Mouse (Mus musculus): Measurements from ENCODE around the gene Atrnl1. TPM values are rescaled to one million over a fixed set of nuclear protein-coding genes. Genes with fewer than 3 reads are reported as not detected.

Atrnl1 gene
- total RNA-seq, 2 experiments from 2014 or later, result 24.4 to 26.6 TPM

GRCm38 (mm10) chr19:58065001-58065314 is 454.1 kb downstream of the Atrnl1 start:
- no peak for DNase-seq (ENCODE audit: low spot score in 2 of 2)

- no peak for DNase-seq (ENCODE audit: low spot score in 2 of 2)
Measured at GRCm38 (mm10) chr19:58065514-58065913, 454.7 kb downstream of the Atrnl1 start.

DNA sequence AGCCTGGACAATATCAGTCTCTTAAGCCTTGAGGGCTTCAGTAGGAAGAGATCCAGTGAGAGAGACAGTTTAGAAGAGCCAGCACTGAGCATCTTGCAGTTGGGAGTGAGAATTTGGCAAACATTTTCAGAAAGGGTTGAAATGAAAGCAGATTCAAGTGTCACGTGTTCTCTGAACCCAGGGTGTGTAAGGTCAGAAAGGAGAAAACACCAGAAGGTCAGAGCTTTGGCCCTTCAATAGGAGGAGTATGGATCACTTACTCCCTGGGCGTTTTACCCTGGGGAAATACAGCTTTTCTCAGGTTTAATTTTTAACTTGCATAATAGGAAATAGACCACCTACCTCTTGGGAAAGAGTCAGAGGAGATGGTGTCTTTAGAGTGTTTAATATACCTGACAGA is 457.3 kb downstream of the Atrnl1 start:
- DNase-seq (ENCODE audit: low spot score in 2 of 2), result no peak

DNA sequence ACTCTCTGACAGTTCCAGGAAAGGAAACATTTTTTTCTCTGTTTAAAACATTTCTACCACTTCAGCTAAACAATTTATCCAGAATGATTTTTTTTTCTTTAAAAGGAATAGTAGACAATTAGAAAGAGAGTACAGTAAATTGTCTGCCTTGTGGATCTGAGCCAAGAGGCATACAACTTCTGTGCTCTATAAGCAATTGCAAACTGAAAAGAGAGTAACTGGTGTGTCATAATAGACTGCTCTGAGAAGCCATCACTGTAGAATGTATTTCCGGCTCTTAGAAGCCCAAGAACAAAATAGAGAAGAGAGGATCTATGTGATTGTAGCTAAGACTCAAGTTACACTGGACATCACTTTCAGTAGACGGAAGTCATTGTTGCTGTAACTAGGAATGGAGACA is 458.1 kb downstream of the Atrnl1 start:
- no peak for DNase-seq (ENCODE audit: low spot score in 2 of 2)

DNA sequence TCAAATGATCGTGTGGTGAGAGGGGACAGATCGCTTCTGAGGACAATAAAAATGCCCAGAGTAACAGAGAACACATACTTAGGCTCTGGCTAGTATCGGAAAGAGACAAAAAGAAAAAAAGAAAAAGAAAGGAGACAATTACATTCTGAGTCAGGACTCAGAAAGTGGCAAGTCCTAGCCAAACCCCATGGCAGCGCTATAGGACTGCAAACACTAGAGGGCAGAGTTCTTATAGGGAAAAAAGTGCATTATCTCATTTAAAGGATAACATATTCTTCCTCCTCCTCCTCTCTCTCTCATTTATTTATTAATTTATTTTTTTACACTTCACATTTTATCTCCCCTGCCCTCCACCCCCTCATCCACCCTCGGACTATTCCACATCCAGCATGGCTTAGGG is 461.6 kb downstream of the Atrnl1 start:
- DNase-seq (ENCODE audit: low spot score in 2 of 2), result no peak

DNA sequence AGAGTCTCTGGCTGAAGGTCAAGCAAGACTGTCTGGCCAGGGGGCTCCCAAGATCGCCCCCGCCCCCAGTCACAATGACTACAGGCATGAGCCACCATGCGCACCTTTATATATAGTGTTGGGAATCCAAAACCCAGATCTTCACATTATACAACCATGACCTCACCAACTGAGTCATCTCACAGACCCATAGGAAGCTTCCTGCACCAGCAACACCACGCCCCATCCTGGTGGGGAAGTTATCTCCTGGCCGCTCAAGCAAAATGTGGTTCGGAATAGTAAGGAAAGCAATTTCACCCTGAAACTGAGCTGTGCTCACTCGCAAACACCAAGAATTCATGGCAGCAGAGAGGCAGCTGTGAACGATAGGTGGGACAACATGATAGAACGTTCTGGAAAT is 462.0 kb downstream of the Atrnl1 start:
- DNase-seq (ENCODE audit: low spot score in 2 of 2), result no peak

- DNase-seq (ENCODE audit: low spot score in 2 of 2), result no peak
Measured at GRCm38 (mm10) chr19:58075252-58075651, 464.4 kb downstream of the Atrnl1 start.

GRCm38 (mm10) chr19:58076961-58077371 is 466.1 kb downstream of the Atrnl1 start:
- DNase-seq (ENCODE audit: low spot score in 2 of 2), result no peak

- no peak for DNase-seq (ENCODE audit: low spot score in 2 of 2)
Measured at GRCm38 (mm10) chr19:58077529-58078070, 466.8 kb downstream of the Atrnl1 start.

- DNase-seq (ENCODE audit: low spot score in 2 of 2), result no peak
Measured at GRCm38 (mm10) chr19:58080168-58080567, 469.3 kb downstream of the Atrnl1 start.

DNA sequence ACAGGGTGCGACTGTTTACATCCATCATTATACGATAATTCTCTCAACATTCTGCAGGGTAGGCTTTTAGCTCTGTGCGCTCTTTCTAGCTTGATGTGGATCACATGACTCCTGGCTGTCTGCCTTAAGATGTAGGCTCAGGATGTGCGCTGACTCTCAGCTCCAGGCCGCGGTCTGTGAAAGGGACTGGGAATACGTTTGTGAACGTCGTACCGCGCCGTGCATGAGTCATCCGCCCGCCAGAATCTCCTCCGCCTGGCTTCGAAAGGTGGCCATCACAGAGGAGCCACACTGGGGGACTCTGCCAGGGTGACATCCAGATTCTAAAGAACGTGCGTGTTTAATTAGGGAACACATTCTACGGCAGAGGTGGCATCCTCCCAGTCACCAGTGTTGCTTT is 471.9 kb downstream of the Atrnl1 start:
- DNase-seq (ENCODE audit: low spot score in 2 of 2), result no peak

- no peak for DNase-seq (ENCODE audit: low spot score in 2 of 2)
Measured at GRCm38 (mm10) chr19:58084826-58085225, 474.0 kb downstream of the Atrnl1 start.

- DNase-seq (ENCODE audit: low spot score in 2 of 2), result no peak
Measured at GRCm38 (mm10) chr19:58086734-58087133, 475.9 kb downstream of the Atrnl1 start.

GRCm38 (mm10) chr19:58087901-58088300 is 477.1 kb downstream of the Atrnl1 start:
- no peak for DNase-seq (ENCODE audit: low spot score in 2 of 2)

DNA sequence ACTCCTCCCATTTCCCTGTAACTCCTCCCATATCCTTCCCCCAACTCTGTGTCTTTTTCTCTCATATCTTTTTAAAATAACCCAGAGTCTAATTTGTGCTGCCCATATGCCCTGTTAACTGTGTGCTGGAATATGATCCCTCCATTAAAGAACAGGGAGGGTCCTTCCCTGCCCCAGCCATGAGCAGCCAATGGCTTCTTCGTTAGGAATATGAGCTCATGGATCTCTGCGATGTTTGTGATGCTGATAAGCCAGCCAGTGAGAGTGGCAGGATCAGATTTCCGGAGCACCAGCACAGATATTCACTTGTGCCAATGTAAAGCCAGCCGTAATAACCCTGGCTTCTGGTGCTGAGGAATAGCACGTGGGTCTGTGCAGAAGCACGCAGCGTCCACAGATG is 477.6 kb downstream of the Atrnl1 start:
- DNase-seq (ENCODE audit: low spot score in 2 of 2), result no peak

DNA sequence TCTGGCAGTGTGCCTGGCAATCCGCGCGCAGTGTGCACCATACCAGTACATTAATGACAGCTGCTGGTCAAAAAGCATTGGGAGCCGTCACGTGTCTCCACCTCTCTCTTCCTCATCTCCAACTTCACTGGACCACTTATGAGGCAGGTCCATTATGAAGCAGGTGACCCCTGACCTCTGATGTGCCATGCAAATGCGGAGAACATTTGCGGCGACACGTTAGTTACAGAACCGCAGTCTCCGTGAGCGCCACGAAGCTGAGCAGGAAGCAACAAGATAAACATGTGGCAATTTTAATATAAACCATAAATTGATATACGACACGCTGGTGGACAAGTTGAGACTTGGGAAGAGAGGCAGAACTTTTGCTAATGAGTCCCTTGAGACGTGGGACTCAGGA is 481.1 kb downstream of the Atrnl1 start:
- no peak for DNase-seq (ENCODE audit: low spot score in 2 of 2)

DNA sequence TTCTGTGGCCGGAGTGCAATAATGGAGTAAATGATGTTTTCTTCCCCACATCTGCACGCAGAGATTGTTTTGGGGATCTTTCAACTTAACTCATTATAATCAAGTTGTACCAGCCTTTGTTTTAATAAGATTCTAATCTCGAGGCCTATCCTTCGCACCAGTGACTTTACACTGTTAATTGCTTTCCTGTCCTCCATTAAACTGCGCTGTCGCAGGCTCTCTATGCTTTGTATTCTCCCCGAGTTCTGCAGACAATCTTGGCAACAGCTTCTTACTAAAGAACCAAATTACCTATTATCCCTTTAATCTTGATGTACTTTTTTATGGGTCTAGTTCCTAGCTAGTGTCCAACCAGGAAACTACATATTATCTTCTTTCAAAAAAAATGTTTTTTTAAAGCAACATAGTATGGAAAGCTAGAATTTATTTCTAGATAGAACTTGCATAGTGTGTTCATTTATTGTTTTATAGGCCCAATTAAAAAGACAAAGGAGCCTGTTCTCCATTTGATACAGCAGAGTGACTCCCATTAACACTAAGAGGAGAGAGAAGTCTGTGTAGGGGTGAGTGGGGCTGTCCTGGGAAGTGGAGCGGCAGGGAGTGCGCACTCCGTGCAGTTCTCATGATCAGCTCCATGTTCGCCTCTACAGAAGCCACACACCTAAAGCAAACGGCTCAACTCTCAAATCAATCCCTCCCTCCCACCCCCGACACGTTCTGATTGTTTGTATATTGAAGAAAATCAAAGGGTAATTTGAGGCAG is 484.1 kb downstream of the Atrnl1 start:
- DNase-seq (ENCODE audit: low spot score in 2 of 2), result no peak

GRCm38 (mm10) chr19:58095776-58096175 is 484.9 kb downstream of the Atrnl1 start:
- DNase-seq (ENCODE audit: low spot score in 2 of 2), result no peak

GRCm38 (mm10) chr19:58097195-58097594 is 486.4 kb downstream of the Atrnl1 start:
- no peak for DNase-seq (ENCODE audit: low spot score in 2 of 2)

DNA sequence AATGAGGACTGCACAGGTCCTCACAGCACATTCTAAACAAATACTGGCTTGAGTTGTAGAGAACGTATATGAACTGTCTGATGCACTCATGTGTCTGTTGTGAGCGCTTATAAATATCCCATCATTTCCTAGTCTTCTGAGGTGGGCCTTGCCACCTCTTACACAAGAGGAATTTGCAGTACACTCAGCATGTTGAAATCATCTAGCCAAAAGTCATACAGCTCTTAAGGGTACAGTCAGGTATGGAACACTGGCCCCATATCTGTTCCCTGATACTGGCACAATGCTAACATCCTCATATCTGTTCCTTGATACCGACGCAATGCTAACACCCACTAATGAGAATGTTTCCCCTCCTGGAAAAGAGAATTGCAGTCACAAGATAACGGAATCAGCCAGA is 488.7 kb downstream of the Atrnl1 start:
- DNase-seq (ENCODE audit: low spot score in 2 of 2), result no peak

DNA sequence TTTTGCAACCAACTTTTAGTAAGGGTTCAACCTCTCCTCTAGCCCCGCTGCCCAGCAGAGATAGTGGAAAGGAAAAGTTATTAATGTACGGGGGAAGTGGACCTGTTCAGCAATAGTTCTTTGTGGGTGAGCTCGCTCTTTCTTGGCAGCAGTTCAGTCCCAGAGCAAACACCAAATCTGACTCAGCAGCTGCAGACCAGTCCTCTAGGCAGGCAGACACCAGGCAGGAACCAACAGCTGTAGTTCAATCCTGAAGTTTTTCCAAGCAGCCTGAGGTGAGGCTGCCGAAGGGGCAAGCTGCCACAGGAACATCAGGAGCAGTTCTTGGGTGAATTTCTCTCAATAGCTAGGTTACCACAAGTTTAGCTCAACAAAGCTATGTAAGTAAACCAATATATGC is 489.5 kb downstream of the Atrnl1 start:
- no peak for DNase-seq (ENCODE audit: low spot score in 2 of 2)

DNA sequence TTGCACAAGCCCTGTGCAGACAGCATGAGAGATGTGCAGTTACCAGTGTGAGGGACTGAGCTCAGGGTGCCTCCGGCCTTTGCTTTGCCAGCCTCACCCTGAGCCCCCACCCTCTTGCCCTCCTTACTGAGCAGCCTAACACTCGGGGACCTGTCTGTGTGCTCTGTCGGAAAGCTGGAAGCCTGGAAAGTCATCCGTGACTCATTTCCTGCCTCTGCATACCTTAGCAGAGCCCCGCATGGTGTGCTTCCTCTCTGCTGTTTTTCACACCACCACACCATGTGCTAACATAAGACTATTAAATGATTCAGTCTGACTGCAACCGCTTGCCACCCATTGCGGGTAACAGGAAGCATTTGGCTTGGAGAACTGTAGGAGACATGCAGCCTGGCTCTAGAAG is 493.7 kb downstream of the Atrnl1 start:
- DNase-seq (ENCODE audit: low spot score in 2 of 2), result no peak

- no peak for DNase-seq (ENCODE audit: low spot score in 2 of 2)
Measured at GRCm38 (mm10) chr19:58107632-58108031, 496.8 kb downstream of the Atrnl1 start.

Measured in gastrocnemius, postnatal 4 days (tissue).